Mouse (Mus musculus) layer of hippocampus, postnatal 36 days (tissue): ENCODE measurements at regions not wholly inside any gene's neighbourhood (a gene's known extent, or its start where the extent isn't known, plus 50 kb on each side); places are given as distances from the start of the nearest gene placed in this dataset.

Experiments
- DNase-seq, 2 experiments: peaks; one replicate each; pipeline ENCODE4 v3.0.0; 2022

DNA sequence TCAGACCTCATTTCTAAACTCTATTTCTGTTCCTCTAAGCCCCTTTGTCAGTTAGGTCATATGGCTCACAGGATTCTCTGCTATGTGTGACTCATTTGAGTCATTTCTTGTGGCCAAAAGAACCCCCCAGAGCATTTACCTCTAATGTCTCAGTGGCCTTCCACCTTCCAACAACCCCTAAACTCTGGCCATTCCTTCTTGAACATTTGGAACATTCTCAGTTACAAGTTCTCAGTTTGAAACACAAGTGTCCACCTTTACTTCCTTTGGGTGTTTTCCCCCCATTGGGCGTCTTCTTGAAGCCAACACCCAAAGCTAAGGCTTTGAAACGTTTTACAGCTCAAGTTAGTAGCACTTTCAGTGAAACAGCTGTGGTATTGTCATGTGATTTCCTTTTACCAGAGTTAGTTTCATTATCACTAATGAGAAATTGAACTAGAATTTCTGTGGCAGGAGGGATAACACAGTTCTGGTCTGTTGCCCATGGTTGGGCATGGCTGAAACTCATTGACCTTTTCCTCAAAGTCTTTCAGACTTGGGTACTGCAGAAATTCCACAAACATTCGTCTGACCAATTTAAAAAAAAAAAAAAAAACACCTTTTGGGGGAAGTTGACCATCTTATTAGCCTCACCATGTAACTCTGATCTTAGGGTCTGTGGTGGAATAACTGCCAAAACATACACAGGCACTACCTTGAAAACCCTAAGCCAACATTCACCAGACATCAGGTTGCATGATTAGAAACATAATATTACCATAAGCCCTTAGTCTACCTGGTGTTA, 201.8 kb downstream of the Nfkbiz start:
- DNase-seq: no peak

- no peak for DNase-seq
These were observed 202.5 kb downstream of the Nfkbiz start for GRCm38 (mm10) chr16:55636224-55636623.

GRCm38 (mm10) chr16:55634691-55635090, 204.0 kb downstream of the Nfkbiz start:
- DNase-seq: no peak

DNA sequence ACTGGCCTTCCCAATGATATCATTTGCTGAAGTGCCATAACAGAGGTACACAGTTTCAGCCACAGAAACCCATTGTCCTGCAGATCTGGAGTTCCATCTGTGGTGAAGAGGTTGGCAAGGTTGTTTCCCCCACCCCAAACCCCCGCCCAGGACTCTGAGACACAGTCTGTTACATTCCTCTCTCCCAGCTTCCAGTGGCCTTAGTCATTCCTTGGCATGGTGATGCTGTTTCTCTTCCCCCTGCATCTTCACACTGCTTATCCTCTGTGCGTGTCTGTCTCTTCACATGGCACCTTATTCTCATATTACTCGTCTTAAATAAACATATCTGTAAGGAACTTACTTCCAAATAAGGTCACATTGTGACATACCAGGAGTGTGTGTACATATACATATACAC, 206.5 kb downstream of the Nfkbiz start:
- DNase-seq: no peak

DNA sequence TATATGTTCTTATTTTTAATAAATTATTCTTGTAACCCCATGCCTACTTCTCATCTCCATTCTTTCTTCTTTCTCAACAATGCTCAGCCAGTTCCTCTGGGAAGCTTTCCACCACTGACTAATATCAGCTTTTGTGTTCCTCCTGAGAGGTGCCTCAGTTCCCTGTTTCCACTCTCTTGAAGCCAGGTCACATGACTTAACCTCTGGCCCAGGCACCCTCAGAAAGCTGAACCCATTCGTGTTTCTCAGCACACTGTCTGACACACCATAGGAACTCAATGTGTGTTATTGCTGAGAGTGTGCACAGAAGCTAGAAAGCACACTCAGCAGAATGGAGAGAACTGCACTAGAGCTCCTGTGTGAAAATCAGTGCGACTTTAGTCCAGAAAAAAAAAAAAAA, 207.1 kb downstream of the Nfkbiz start:
- no peak for DNase-seq

DNA sequence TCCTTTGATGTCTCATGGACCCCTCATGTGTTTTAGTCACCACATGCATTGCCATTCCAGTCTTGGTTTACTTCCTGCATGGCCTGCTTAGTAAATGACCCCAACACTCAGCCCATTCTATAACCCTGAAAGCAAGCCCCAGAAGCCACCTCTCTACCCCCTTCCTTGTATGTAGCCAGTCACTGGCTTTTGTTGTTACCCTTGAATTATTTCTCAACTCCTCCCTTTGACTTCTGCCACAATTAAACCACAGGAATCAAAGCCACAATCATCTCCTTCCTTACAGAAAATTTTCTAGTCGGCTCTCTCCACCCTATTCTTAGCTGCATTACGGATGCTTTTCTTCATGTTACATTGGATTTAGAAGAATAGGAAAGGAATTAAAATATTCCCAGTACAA, 207.7 kb downstream of the Nfkbiz start:
- DNase-seq: no peak

GRCm38 (mm10) chr16:55627531-55627930, 211.2 kb downstream of the Nfkbiz start:
- DNase-seq: no peak

DNA sequence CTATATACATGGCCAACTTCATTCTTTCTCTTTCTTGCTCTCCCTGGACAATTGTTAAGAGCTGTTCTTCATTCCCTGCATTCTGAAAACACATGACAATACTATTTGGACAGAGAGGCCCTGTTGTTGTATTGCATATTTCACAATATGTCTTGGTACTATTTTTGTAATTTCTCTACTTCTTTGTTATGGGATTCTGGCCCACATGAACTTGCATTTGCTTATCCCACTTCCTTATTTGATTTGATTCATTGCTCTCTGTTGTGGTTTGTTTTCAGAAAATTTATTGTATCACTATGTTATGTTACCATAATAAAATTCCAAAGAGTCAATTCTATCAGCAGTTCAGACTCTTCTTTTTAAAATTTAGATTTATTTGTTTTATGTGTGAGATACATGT, 215.3 kb downstream of the Nfkbiz start:
- DNase-seq: no peak

GRCm38 (mm10) chr16:55619731-55620130, 219.0 kb downstream of the Nfkbiz start:
- no peak for DNase-seq

GRCm38 (mm10) chr16:55617958-55618357, 220.7 kb downstream of the Nfkbiz start:
- no peak for DNase-seq

- no peak for DNase-seq
These were observed 221.2 kb downstream of the Nfkbiz start for GRCm38 (mm10) chr16:55617506-55617905.

DNA sequence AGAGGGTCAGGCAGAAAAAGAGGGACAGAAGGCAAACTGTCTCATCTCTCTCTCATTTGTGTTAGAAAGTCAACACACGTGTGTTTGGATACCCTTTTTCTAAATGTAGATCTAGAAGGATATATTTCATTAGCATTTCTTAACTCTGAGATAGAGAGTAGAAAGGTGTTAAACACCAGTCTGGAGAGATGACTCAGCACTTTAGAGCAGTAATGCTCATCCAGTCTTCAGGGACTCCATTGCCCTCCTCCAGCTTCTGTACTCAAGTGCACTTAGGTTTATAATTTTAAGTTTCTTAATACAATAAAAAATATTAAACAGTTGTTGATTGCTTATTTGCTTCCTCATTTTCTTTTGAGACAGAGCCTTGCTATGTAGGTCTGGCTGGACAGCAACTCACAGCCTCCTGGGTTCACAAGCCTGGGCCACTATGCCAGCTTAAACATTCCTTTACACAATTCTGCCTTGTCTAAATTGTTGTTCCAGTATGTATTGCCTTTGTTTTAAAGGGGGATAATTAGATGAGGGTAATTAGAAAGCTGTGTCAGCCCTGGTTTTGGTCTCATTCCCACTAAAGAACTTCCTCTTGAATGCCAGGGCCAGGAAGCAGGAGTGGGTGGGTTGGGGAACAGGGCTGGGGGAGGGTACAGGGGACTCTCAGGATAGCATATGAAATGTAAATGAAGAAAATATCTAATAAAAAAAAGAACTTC, 222.1 kb downstream of the Nfkbiz start:
- no peak for DNase-seq

GRCm38 (mm10) chr16:55612873-55613272, 225.8 kb downstream of the Nfkbiz start:
- no peak for DNase-seq

GRCm38 (mm10) chr16:55612001-55612400, 226.7 kb downstream of the Nfkbiz start:
- DNase-seq: no peak

GRCm38 (mm10) chr16:55611172-55611571, 227.5 kb downstream of the Nfkbiz start:
- DNase-seq: no peak

GRCm38 (mm10) chr16:55608361-55608760, 230.3 kb downstream of the Nfkbiz start:
- DNase-seq: no peak

DNA sequence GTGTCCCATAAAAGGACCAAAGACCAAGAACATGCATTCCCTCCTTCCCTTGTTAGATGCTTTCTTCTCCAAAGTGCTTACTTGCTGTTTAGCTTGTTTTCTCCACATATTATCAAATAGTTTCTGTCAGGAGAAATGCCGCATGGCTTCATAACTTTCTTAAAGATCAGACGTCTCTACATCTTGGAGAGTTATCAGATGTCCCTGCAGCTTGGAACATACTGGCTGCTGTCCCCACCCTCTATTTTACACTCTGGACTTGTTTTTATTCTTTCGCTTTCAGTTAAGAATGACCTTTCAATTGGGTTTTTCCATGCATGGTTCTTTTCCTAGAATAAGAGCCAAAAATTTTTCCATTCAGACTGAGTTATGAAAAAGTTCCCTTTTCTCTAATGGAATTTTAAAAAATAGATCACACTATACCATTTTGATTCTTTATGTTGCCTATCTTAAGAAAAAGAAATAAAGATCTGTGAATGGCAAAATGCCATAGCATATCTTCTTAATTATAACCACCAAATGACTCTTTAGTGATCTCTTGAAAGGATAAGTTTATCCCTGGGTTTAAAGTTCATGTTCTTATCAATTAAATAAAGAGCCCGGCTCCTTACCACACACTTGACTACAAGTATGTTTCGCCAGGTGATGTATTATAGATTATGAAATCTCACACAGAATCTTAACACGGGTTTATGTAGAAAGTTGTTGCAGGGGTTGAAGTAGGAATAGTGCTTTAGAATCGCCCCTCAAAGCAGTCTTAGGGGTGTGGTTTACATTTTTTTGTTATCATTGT, 232.1 kb downstream of the Nfkbiz start:
- no peak for DNase-seq

DNA sequence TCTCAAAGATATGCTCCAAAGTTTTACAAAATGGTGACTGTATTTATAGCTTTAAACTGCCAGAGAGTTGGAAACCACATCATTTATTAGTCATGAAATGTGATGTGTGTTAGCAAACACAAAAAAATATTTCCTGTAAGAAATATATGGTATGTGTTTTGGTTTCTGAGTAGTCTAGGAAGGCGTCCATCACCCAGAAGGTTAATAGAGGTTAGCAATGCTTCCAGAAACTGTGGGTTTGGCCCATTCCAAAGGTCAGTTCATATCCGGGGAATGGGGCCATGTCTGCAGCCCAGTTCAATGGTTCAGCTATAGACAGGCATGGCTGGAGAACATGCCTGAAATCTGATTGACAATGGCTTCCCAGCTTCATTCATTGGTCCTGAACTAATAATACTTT, 235.1 kb downstream of the Nfkbiz start:
- no peak for DNase-seq

DNA sequence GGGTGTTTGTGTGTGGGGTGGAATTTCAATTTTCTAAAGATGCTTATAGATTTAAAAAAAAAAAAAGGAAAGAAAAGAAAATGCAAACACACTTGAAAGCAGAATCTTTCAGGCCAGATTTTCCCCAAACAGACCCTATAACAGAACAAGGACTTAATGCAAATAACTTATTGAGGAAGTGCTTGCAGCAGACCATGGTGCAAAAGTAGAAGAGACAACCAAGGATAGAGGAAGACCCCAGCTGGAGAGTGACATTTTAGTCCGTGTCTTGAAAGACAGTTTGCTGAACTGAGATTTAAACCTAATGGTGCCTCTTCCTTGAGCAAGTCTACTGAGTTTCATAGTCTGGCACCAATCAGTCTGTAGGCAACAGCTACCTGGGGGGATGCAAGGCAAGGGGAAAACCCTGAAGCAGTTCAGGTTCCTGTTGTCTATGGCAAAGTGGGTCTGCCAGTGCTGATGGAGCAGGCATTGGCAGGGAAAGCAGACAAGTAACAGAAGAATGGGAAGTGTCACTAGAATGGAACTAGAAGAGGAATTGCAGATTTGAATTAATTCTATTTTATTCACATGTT, 249.2 kb downstream of the Nfkbiz start:
- no peak for DNase-seq

DNA sequence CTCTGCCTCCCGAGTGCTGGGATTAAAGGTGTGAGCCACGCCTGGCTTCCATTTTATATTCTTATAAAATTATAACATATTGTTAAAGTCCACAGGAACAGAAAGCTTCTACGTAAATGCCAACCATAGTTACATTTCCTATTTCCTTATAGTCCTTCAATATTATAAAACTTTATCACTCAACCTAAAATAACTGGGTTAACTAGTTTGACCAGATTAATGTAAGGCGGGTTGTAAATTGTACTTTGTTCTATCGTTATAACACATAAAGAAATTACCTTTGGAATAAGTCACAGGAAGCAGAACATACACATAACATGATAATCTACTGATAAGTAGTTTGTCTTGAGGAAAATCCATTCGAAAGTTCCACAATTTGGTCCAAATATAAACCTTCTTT, 251.6 kb downstream of the Nfkbiz start:
- DNase-seq: no peak

DNA sequence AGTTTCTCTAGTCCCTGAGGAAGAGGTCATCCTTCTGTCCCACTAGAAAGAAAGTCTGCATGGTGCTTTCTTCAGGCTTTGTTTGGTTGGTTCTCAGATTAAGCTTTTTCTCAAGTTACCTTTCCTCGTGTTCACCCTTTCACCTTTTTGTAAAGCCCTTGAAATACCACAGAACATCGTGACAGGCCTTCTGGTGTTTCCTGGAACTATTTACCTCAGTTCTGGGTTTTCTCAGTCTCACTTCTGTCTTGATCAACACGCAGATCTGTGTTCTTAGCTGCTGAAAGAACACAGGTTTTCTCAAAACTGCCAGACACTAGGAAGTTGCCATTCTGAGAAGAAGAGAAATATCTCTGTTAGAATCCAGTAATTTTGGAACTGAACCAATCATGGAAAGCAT, 255.8 kb downstream of the Nfkbiz start:
- no peak for DNase-seq

GRCm38 (mm10) chr16:55582029-55582428, 256.7 kb downstream of the Nfkbiz start:
- no peak for DNase-seq

GRCm38 (mm10) chr16:55580827-55581226, 257.9 kb downstream of the Nfkbiz start:
- no peak for DNase-seq
